Mouse (Mus musculus): ENCODE results near the gene Tctex1d4. TPM values are rescaled to one million over a fixed set of nuclear protein-coding genes. Genes with fewer than 3 reads are reported as not detected.

Tctex1d4 gene
- total RNA-seq, 2 experiments from 2014 or later = 2.8 TPM; not detected in 1

GRCm38 (mm10) chr4:117119636-117120035 lies 7.0 kb upstream of the Tctex1d4 start:
- no peak for ATAC-seq (ENCODE audit: poor library complexity, severe bottlenecking)

GRCm38 (mm10) chr4:117120052-117120444 lies 6.5 kb upstream of the Tctex1d4 start:
- ATAC-seq (ENCODE audit: poor library complexity, severe bottlenecking) = no peak

- peak; percentile 61 for ATAC-seq (ENCODE audit: poor library complexity, severe bottlenecking)
Observed at GRCm38 (mm10) chr4:117120445-117121414, 5.9 kb upstream of the Tctex1d4 start.

GRCm38 (mm10) chr4:117122209-117122608 lies 4.4 kb upstream of the Tctex1d4 start:
- ATAC-seq (ENCODE audit: poor library complexity, severe bottlenecking) = no peak

- ATAC-seq (ENCODE audit: poor library complexity, severe bottlenecking) = no peak
Observed at GRCm38 (mm10) chr4:117123546-117124217, 2.9 kb upstream of the Tctex1d4 start.

GRCm38 (mm10) chr4:117124218-117124517 lies 2.4 kb upstream of the Tctex1d4 start:
- ATAC-seq (ENCODE audit: poor library complexity, severe bottlenecking) = no peak

- peak; percentile 33 for ATAC-seq (ENCODE audit: poor library complexity, severe bottlenecking)
Observed at GRCm38 (mm10) chr4:117124518-117125347, 1.9 kb upstream of the Tctex1d4 start.

- no peak for ATAC-seq (ENCODE audit: poor library complexity, severe bottlenecking)
Observed at GRCm38 (mm10) chr4:117125348-117125909, 1.2 kb upstream of the Tctex1d4 start, which contains the start of gene Btbd19. Gene Btbd19, minus strand, starts transcription at chr4:117125725.

- peak; percentile 63 for ATAC-seq (ENCODE audit: poor library complexity, severe bottlenecking)
Observed at GRCm38 (mm10) chr4:117125910-117126674, 502 bp upstream of the Tctex1d4 start.

- ATAC-seq (ENCODE audit: poor library complexity, severe bottlenecking) = no peak
Observed at GRCm38 (mm10) chr4:117127991-117128686, 1.5 kb downstream of the Tctex1d4 start.

- ATAC-seq (ENCODE audit: poor library complexity, severe bottlenecking) = no peak
Observed at GRCm38 (mm10) chr4:117130790-117131189, 4.2 kb downstream of the Tctex1d4 start.

GRCm38 (mm10) chr4:117131198-117131597 lies 4.6 kb downstream of the Tctex1d4 start:
- no peak for ATAC-seq (ENCODE audit: poor library complexity, severe bottlenecking)

GRCm38 (mm10) chr4:117131890-117132793 lies 5.5 kb downstream of the Tctex1d4 start:
- ATAC-seq (ENCODE audit: poor library complexity, severe bottlenecking) = no peak

- ATAC-seq (ENCODE audit: poor library complexity, severe bottlenecking) = no peak
Observed at GRCm38 (mm10) chr4:117132794-117133143, 6.2 kb downstream of the Tctex1d4 start.

GRCm38 (mm10) chr4:117133366-117133796 lies 6.8 kb downstream of the Tctex1d4 start:
- ATAC-seq (ENCODE audit: poor library complexity, severe bottlenecking) = peak; percentile 14

- ATAC-seq (ENCODE audit: poor library complexity, severe bottlenecking) = peak; percentile 83
Observed at GRCm38 (mm10) chr4:117133817-117134600, 7.4 kb downstream of the Tctex1d4 start, which contains the start of gene Plk3. Gene Plk3, minus strand, starts transcription at chr4:117133963.

- ATAC-seq (ENCODE audit: poor library complexity, severe bottlenecking) = no peak
Observed at GRCm38 (mm10) chr4:117134601-117134995, 8.0 kb downstream of the Tctex1d4 start.

Measured in megakaryocyte, adult 5-6 weeks (primary cell).